Mouse (Mus musculus) heart, embryonic 12.5 days (tissue): ENCODE data around the gene Thpo. TPM values are rescaled to one million over a fixed set of nuclear protein-coding genes. Genes with fewer than 3 reads are reported as not detected.
A peak's percentile ranks its signal among the peaks of the same experiment; 100 is the strongest.

ENCODE experiments used
- ATAC-seq: fragments of 200-750 bp; cut with Nextera tagmentation; 2 replicates; pipeline ENCODE4 v1.8.0; 2017; ENCODE audit warnings: moderate TSS enrichment, moderate library complexity; ENCODE audit not compliant: insufficient number of reproducible peaks, low FRiP score
- H3K27ac ChIP-seq: fragments of 300-500 bp; sonication (generic); 2 replicates; pipeline ENCODE4 v1.5.1; 2016; ENCODE audit warnings: mild to moderate bottlenecking, moderate library complexity; ENCODE audit not compliant: poor library complexity, severe bottlenecking
- H3K27me3 ChIP-seq: fragments of 300-500 bp; sonication (generic); replicated peaks from 2 replicates; pipeline ENCODE4 v1.6.1; 2016; ENCODE audit warnings: mild to moderate bottlenecking, moderate library complexity
- H3K36me3 ChIP-seq: fragments of 300-500 bp; sonication (generic); 2 replicates; pipeline ENCODE4 v1.6.1; 2016; ENCODE audit warnings: mild to moderate bottlenecking, moderate library complexity
- H3K4me1 ChIP-seq: fragments of 300-500 bp; sonication (generic); replicated peaks from 2 replicates; pipeline ENCODE4 v1.6.1; 2016; ENCODE audit warnings: mild to moderate bottlenecking
- H3K4me2 ChIP-seq: fragments of 300-500 bp; sonication (generic); 2 replicates; pipeline ENCODE4 v1.6.1; 2016; ENCODE audit warnings: mild to moderate bottlenecking, moderate library complexity
- H3K4me3 ChIP-seq: fragments of 300-500 bp; sonication (generic); 2 replicates; pipeline ENCODE4 v1.5.1; 2016; ENCODE audit warnings: mild to moderate bottlenecking
- H3K9ac ChIP-seq: fragments of 300-500 bp; sonication (generic); 2 replicates; pipeline ENCODE4 v1.6.1; 2016; ENCODE audit warnings: mild to moderate bottlenecking, moderate library complexity
- H3K9me3 ChIP-seq: fragments of 300-500 bp; sonication (generic); replicated peaks from 2 replicates; pipeline ENCODE4 v1.6.1; 2016; ENCODE audit warnings: mild to moderate bottlenecking, moderate library complexity
- WGBS: fragments of 180-500 bp; shearing (Covaris S2); methylation state at CpG from one replicate; pipeline ENCODE4 v1.1.7; 2016; 5-methylcytosine and 5-hydroxymethylcytosine counted together
- polyA plus RNA-seq: library from polyadenylated mRNA; unstranded; fragments of >200 nt; fragmentation: Nextera tagmentation; extraction: Ambion mirVana; gene quantifications from 2 replicates; pipeline ENCODE4 v1.2.1, GENCODE M21; 2016

The Thpo gene
- polyA plus RNA-seq, 1 experiment from 2014 or later = 0.22 TPM

DNA sequence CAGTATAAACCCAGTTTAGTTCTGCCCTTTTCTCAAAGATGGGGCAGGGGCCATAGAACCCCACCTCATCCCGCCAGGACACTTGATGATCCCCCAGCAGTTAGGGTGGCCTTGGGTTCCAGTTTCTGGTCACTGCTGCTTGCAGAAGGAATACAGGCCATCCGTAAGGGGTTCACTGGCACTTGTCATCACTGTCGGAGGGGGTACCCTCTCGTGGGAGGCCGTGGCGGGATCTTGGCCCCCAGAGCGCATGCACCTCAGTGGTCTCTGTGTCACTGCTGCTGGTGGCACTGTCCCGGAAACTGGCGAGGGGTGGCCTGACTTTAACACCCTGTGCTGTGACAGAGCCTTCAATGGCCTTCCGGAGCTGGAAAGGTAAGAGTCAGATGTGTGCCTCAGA, 31.2 kb downstream of the Thpo start:
- peaks cover 25% of the 10 kb centered on the region for H3K36me3 ChIP-seq

DNA sequence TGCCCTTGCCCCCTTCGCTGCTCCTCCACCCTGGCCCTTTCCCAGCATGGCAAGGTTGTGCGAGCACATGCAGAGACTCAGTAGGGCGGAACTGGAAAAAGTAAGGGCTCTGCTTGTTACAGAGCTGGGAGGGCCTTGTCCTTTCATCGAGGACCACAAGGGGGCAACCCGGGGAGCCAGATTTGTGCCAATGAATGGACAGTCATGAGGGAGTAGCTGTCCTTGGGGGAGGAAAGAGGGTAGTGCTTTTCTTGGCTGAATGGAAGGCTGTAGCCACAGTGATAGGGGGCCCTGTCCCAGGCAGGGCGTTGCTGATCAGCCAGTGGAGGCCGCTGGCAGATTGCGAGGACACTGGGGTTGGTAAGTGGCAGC, 31.8 kb downstream of the Thpo start:
- WGBS = 3% methylated on average over 8 of the region's 8 CpGs
- H3K27me3 ChIP-seq = no peaks in the 10 kb centered on the region

More for the DNA sequence above, 31.2 kb downstream of the Thpo start:
- 89% methylated on average over 10 of the region's 10 CpGs for WGBS
- H3K4me3 ChIP-seq = no peak overlapping the region
- H3K27me3 ChIP-seq = no peaks in the 10 kb centered on the region
- no peak overlapping the region for H3K4me2 ChIP-seq
- ATAC-seq = no peak
- H3K4me1 ChIP-seq = peaks cover 24% of the 10 kb centered on the region
- no peak overlapping the region for H3K27ac ChIP-seq
- no peak overlapping the region for H3K9ac ChIP-seq
- no peaks in the 10 kb centered on the region for H3K9me3 ChIP-seq

DNA sequence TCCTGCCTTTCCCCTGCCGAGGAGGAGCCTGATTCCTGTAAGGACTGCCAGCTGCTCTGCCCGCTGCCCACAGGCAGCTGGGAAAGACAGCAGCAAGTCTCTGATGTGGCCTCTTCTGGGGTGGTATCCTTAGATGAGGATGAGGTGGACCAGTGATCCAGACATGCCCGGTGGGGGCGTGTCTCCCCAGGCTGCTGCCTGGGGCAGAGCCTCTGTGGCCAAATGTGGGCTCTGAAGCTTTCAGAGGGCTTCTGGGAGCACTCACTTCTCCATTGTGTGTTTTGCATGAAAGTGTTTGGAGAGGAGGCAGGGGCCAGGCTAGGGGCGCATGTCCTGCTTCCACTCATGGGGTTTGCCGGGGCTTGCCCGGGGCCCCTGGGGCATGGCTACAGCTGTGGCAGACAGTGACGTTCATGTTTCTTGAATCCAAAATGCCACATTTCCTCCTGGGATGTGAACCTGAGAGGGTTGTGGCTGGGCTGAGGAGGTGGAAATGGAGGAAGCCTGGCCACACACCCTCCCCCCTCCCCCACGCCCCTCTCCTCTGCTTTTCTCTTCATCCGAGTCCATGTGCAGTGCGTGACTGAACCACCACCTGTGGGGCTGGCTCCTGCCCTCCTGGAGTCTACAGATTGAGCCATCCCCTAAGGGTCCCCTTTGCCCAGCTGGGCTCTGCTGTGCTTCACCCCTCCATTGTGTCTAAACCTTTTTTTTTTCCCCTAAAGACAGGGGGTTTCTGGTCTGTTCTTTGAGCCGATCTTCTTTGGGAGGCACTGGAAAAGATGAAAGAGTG, 32.4 kb downstream of the Thpo start:
- 38% methylated on average over 12 of the region's 12 CpGs for WGBS
- Histone ChIP-seq H3K4me1 (peaks cover 22% of the 10 kb centered on the region), H3K36me3 (peaks cover 13% of the 10 kb centered on the region; the same call in 1 of the 2 replicates), H3K4me2 (peak overlapping the region; percentile 20; the same call in 1 of the 2 replicates), H3K27me3 (no peaks in the 10 kb centered on the region), H3K9ac (no peak overlapping the region), H3K4me3 (no peak overlapping the region), H3K9me3 (no peaks in the 10 kb centered on the region), H3K27ac (no peak overlapping the region)
- no peak for ATAC-seq

More for the DNA sequence above, 31.8 kb downstream of the Thpo start:
- Histone ChIP-seq H3K9me3 (no peaks in the 10 kb centered on the region), H3K27ac (no peak overlapping the region), H3K4me3 (no peak overlapping the region), H3K36me3 (peaks cover 19% of the 10 kb centered on the region), H3K4me1 (peaks cover 24% of the 10 kb centered on the region), H3K4me2 (peak overlapping the region; percentile 20; the same call in 1 of the 2 replicates), H3K9ac (no peak overlapping the region)
- ATAC-seq = peak; percentile 71

- ATAC-seq = no peak
- Histone ChIP-seq H3K9ac (no peak overlapping the region), H3K27me3 (0 out of 2 replicates have a peak, but pooled peaks cover under 1% of the 10 kb centered on the region), H3K9me3 (no peaks in the 10 kb centered on the region), H3K36me3 (peaks cover 10% of the 10 kb centered on the region; the same call in 1 of the 2 replicates), H3K4me1 (peaks cover 21% of the 10 kb centered on the region), H3K27ac (no peak overlapping the region), H3K4me2 (no peak overlapping the region), H3K4me3 (no peak overlapping the region)
- 59% methylated on average over 7 of the region's 7 CpGs for WGBS
Observed at GRCm38 (mm10) chr16:20701316-20701715, 33.0 kb downstream of the Thpo start.

DNA sequence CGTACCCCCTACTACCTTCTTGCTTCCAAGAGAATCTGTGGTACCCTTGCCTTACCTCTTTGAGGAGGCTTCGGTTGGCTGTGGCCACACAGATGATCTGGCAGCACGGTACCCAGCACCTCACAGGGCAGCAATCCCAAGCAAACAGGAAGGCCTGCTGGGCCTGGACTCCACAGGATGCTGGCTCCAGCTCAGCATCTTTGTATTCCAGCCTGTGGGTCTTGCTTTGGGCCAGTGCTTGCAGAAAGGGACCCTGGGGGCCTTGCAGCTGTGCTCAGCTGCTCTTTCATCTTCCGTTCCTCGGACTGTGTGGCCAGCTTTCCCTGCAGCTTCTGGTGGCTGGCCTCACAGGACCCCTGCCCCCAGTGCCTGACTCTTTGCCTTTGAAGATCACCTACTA, 34.3 kb downstream of the Thpo start:
- ATAC-seq = no peak
- Histone ChIP-seq H3K36me3 (0 out of 2 replicates have a peak, but pooled peaks cover 7% of the 10 kb centered on the region), H3K27ac (no peak overlapping the region), H3K4me2 (no peak overlapping the region), H3K4me3 (no peak overlapping the region), H3K9ac (no peak overlapping the region), H3K27me3 (0 out of 2 replicates have a peak, but pooled peaks cover 5% of the 10 kb centered on the region), H3K4me1 (peaks cover 34% of the 10 kb centered on the region), H3K9me3 (no peaks in the 10 kb centered on the region)
- 53% methylated on average over 5 of the region's 5 CpGs for WGBS

GRCm38 (mm10) chr16:20699266-20699665, 35.0 kb downstream of the Thpo start:
- WGBS = 60% methylated on average over 5 of the region's 5 CpGs
- Histone ChIP-seq H3K36me3 (0 out of 2 replicates have a peak, but pooled peaks cover 7% of the 10 kb centered on the region), H3K4me1 (peaks cover 39% of the 10 kb centered on the region), H3K9me3 (no peaks in the 10 kb centered on the region), H3K27me3 (0 out of 2 replicates have a peak, but pooled peaks cover 5% of the 10 kb centered on the region), H3K4me2 (no peak overlapping the region), H3K27ac (no peak overlapping the region), H3K4me3 (no peak overlapping the region), H3K9ac (no peak overlapping the region)
- ATAC-seq = no peak

DNA sequence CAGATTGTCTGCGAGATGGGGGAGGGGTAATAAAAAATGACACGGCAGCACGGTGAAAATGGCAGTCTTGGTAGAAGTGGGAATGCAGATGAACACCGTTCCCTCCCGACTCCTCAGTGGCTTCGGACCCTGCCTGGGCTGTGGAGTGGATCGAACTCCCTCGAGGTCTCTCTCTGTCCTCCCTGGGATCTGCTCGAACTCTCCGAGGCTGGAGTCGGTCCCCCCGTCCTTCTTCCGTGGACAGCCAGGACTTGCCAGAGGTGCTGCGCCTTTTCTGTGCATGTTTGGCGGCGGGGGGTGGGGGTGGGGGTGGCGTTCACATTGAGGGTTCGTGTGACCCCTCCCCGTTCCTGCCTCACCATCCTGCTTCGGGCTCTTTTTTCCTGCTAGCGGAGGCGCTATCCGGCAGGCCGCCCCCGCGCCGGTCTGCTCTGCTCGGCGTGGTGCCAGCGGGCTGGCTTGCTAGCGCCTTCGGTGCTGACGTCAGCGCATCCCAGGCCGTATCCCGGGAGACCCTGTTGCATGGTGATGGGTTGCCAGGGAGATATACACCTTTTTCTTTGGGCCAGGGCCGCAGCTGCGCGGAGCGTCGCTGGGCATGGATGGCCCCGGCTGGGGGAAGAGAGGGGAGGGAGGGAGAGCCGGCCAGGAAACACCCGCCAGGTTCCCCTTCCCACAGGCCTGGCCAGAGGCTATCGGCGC, 38.5 kb downstream of the Thpo start:
- H3K4me1 ChIP-seq = peaks cover 37% of the 10 kb centered on the region
- H3K4me2 ChIP-seq = peak overlapping the region; percentile 72

DNA sequence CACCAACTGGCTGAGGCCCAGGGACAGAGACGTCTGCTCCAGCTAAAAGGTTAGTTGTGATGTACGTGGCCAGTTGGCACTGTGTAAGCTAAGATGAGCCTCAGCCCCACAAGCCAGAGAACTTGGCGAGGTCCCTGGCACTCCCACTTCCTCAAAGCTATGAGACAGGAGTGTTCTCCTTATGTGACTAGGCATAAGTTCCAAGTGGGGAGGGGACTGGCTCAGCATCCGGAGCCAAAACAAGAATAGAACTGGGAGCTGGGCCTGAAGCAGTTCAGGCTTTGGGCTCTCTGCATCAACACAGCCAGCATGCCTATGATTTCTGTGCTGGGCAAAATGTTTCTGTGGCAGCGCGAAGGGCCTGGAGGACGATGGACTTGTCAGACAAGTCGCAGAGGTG, 39.5 kb downstream of the Thpo start:
- peaks cover 37% of the 10 kb centered on the region for H3K4me1 ChIP-seq
- no peak for ATAC-seq
- 0 out of 2 replicates have a peak overlapping the region, but pooled peaks have one; percentile 72 for H3K4me2 ChIP-seq
- H3K36me3 ChIP-seq = peaks cover 28% of the 10 kb centered on the region
- 69% methylated on average over 8 of the region's 8 CpGs for WGBS
- H3K27ac ChIP-seq = peak overlapping the region; percentile 6; the same call in 1 of the 2 replicates
- no peak overlapping the region for H3K9ac ChIP-seq
- 0 out of 2 replicates have a peak, but pooled peaks cover 5% of the 10 kb centered on the region for H3K27me3 ChIP-seq
- H3K4me3 ChIP-seq = no peak overlapping the region
- H3K9me3 ChIP-seq = no peaks in the 10 kb centered on the region

More for the DNA sequence above, 38.5 kb downstream of the Thpo start:
- WGBS = 4% methylated on average over 44 of the region's 46 CpGs
- H3K27me3 ChIP-seq = 0 out of 2 replicates have a peak, but pooled peaks cover 5% of the 10 kb centered on the region
- peak; percentile 63 for ATAC-seq
- no peaks in the 10 kb centered on the region for H3K9me3 ChIP-seq
- H3K27ac ChIP-seq = no peak overlapping the region
- peak overlapping the region; percentile 62 for H3K9ac ChIP-seq
- peak overlapping the region; percentile 39 for H3K4me3 ChIP-seq
- peaks cover 21% of the 10 kb centered on the region for H3K36me3 ChIP-seq

DNA sequence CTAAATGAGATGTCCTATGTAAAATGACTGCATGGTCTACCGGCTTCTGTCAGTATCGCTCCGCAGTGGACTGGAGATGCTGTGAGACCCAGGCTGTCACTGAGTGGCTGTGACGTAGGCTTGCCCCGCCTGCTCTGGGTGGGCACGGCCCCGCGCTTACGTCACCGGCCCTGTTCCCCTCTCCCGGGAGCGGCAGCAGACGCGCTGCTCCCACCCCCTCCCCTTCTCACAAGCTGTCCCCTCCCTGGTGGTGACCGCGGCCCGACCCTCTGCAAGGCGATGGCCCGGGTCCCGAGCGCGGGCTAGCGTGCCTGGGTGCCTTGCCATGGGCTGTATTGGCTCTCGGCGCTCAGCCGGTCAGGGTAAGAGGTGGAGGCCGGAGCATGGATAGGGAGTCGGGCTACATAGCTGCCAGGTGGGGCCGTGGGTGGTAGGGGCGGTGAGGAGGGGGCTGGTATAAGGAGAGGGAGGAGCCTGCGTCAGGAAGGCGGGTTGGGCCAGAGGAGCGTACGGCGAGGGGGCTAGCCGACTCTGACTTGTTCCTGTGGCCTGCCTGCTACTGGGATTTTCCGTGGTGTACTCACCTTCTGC, 41.1 kb downstream of the Thpo start, which contains the start of gene Fam131a:
TSS of gene Fam131a (plus strand) at position 131 of the 591 bp plus-strand sequence.
- peak within 1 kb of the TSS; percentile 62 for H3K4me3 ChIP-seq
- H3K27me3 ChIP-seq = 0 out of 2 replicates have a peak, but pooled peaks cover 5% of the 10 kb centered on the region
- peak within 1 kb of the TSS; percentile 80 for H3K27ac ChIP-seq
- H3K9me3 ChIP-seq = no peaks in the 10 kb centered on the region
- H3K4me1 ChIP-seq = peaks cover 37% of the 10 kb centered on the region
- peaks cover 43% of the 10 kb centered on the region for H3K36me3 ChIP-seq
- H3K9ac ChIP-seq = peak within 1 kb of the TSS; percentile 74
- ATAC-seq = peak; percentile 91
- WGBS = under 1% methylated on average over 37 of the region's 37 CpGs
- H3K4me2 ChIP-seq = peak within 1 kb of the TSS; percentile 86

- no peak overlapping the region for H3K9ac ChIP-seq
- no peak for ATAC-seq
- peaks cover 51% of the 10 kb centered on the region for H3K36me3 ChIP-seq
- peak overlapping the region; percentile 86 for H3K4me2 ChIP-seq
- no peak overlapping the region for H3K27ac ChIP-seq
- WGBS = 46% methylated on average over 16 of the region's 16 CpGs
- H3K27me3 ChIP-seq = 0 out of 2 replicates have a peak, but pooled peaks cover 5% of the 10 kb centered on the region
- 0 out of 2 replicates have a peak overlapping the region, but pooled peaks have one; percentile 6 for H3K4me3 ChIP-seq
- no peaks in the 10 kb centered on the region for H3K9me3 ChIP-seq
- peaks cover 37% of the 10 kb centered on the region for H3K4me1 ChIP-seq
Observed at GRCm38 (mm10) chr16:20692241-20692965, 41.9 kb downstream of the Thpo start.
